Mouse (Mus musculus): ENCODE measurements around the gene Pdhb. TPM values are rescaled to one million over a fixed set of nuclear protein-coding genes. Genes with fewer than 3 reads are reported as not detected.

The Pdhb gene
- 156 and 174 TPM in 2 replicates for polyA plus RNA-seq (2021; fragmentation: Nextera tagmentation)
- long read RNA-seq, experiment 1, transcript Pdhb-201 (10 exons, 1,513 nt), result major isoform, 116 of 145 reads
- long read RNA-seq, experiment 1, partial matches to known transcripts, result 17 of 145 reads
- long read RNA-seq, experiment 1, other reads (novel, unspliced or antisense), result 7 of 145 reads
- long read RNA-seq, experiment 2, transcript Pdhb-206 (1 exons, 2,377 nt), result minor isoform, 8 of 573 reads
- long read RNA-seq, experiment 2, transcript Pdhb-201 (10 exons, 1,513 nt), result major isoform, 531 of 573 reads
- long read RNA-seq, experiment 2, transcript Pdhb-204 (4 exons, 1,914 nt), result minor isoform, 5 of 573 reads
- long read RNA-seq, experiment 2, partial matches to known transcripts, result 14 of 573 reads
- long read RNA-seq, experiment 2, other reads (novel, unspliced or antisense), result 13 of 573 reads

DNA sequence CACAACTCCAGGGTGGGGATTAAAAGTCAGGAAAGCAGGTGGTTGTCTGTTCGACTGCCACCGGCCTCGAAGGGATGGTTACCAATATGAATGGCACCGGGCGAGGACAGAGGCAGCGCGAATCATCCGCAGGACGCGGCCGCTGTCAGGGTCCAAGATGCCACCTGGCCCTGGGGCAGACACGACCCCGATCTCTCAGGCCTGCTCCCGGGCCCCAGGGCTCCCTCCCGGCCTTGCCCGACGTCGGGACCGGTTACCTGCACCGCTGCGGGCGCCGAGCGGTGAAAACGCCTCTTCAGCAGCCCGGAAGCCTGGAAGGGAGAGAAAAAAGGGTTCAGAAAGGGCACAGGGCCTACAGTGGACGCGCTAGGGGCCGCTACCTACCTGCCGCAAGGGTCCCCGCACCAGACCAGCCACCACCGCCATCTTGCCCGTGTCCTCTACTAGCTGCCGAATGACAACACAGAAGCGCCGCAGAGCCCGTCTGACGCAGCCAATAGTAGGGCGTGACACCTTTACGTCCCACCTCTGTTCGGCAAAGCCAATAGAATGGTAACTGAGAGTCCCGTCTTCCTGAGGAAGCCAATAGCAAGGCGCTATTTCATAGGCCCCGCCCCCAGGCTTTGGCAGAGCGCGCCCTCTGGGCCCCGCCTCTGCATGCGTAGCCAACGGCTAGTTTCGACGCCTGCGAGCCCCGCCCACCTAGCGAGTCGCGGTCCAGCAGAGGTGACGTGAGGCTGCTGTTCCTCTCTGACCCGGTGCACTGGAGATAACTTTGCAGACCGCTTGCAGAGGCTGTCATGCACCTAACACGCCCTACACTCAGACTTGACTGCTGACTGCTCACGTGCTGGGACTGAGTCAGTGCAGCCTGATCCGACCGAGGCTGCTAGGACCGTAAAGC, at the start of gene Pdhb:
Pdhb (minus strand) TSS at position 519 of the 904 bp plus-strand sequence.

DNA sequence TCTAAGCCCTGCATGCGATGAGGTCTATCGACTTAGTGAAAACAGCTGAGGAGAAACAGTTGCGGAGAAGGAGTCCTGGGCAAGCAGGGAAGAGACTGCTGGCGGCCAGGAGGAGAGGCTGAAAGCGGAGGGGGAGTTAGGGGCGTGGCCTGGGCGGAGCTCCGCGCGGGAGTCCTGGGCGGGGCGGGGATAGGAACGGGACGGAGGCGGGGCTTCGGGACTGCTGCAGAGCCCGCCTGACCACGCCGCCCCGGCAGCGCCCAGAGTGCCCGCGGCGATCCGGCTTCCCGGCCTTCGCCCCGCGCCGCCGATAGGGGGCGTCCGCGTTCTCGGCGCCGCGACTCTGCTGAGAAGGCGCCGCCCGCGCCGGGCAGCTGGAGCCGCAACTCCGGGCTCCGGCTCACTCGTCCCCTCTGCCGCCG, 41.0 kb upstream of the Pdhb start, which contains the start of gene Kctd6:
Kctd6 (plus strand) TSS at position 338 of the 422 bp plus-strand sequence.

Other genes with a start within 250 kb of the Pdhb start
- gene Gm45521, start 215.7 kb downstream of the Pdhb start, polyA plus RNA-seq (2021; fragmentation: Nextera tagmentation), result not detected in 2 replicates
- gene Dnase1l3, start 178.5 kb downstream of the Pdhb start, polyA plus RNA-seq (2021; fragmentation: Nextera tagmentation), result 0.23 and 0.36 TPM in 2 replicates
- 99.6 and 106 TPM in 2 replicates for gene Abhd6, start 170.1 kb downstream of the Pdhb start, polyA plus RNA-seq (2021; fragmentation: Nextera tagmentation)
- 35.0 and 35.5 TPM in 2 replicates for gene Rpp14, start 92.7 kb downstream of the Pdhb start, polyA plus RNA-seq (2021; fragmentation: Nextera tagmentation)
- 13.0 and 14.5 TPM in 2 replicates for gene Pxk, start 74.8 kb downstream of the Pdhb start, polyA plus RNA-seq (2021; fragmentation: Nextera tagmentation)
- gene Kctd6, start 41.1 kb upstream of the Pdhb start, polyA plus RNA-seq (2021; fragmentation: Nextera tagmentation), result 18.9 and 22.5 TPM in 2 replicates
- gene Acox2, start 86.3 kb upstream of the Pdhb start, polyA plus RNA-seq (2021; fragmentation: Nextera tagmentation), result 0.21 and 0.50 TPM in 2 replicates
- 32.9 and 37.3 TPM in 2 replicates for gene Fam107a, start 145.0 kb upstream of the Pdhb start, polyA plus RNA-seq (2021; fragmentation: Nextera tagmentation)
- gene Oit1, start 205.7 kb upstream of the Pdhb start, polyA plus RNA-seq (2021; fragmentation: Nextera tagmentation), result not detected in 2 replicates